Mouse (Mus musculus): ENCODE measurements around the gene Polh.

Gene Polh

DNA sequence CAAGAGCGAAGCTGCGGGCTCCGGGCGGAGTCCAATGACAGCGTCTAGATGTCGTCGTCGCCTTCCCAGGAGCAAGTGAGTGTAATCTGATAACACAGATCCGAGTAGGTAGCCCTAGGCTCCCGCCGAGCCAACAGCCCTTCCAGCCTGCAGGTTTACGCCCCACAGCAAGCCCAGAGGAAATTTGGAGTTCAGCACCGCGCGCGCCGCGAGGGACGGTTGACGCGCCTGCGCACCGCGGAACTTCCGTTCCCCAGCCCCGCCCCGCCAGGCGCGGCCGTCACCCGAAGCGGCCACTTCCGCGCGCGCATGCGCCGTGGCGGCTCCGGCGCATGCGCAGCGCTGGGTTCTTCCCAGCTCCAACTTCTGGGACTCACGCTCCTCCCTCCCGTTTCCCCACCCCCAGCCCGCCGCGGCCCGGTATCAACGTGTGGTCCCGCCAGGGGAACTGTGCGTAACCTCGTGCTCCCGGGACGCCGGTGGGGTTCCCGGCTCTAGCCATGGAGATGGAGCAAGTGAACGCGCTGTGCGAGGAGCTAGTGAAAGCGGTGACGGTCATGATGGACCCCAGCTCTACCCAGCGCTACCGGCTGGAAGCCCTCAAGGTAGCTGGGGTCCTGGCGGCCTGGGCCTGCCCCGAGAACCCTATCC, at the start of gene Polh, which contains the start of gene Xpo5:
Gene Polh, minus strand, starts transcription at position 225 of the 651 bp plus-strand sequence.
Gene Xpo5, plus strand, starts transcription at position 362 of the 651 bp plus-strand sequence.
- peak; percentile 90 for DNase-seq (ENCODE audit: extremely low read depth, low read depth)

DNA sequence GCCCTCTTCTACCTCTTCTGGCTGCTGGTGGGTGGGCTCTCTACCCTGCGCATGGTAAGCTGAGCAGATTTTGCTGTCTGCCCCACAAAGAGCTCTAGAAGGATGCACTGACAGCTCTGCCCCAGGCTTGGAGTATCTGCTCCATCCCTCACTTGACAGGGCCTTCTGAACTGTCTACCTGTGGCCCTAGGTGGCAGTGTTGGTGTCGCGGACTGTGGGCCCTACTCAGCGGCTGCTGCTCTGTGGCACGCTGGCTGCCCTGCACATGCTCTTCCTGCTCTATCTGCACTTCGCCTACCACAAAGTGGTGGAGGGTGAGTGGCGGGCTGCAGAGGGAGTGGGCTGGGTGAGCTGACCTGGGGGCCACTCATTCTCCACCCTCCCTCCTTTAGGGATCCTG, 48.7 kb upstream of the Polh start:
- no peak for DNase-seq (ENCODE audit: extremely low read depth, low read depth)

DNA sequence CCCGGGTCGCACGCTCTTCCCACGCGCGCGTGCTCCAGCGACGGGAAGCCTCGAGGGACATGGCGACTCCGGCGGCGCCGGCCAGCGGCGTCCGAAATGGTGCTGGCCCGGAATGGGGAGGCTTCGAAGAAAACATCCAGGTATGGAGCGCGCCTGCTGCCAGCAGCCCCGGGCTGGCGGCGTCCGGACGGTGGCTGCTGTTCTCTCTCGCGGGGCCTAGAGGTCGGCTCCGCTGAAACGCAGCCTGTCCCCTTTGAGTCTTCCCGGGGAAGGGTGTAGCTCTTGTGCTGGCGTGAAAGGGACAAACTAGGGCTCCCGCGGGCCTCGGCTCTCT, 45.7 kb upstream of the Polh start:
- DNase-seq (ENCODE audit: extremely low read depth, low read depth) = no peak

DNA sequence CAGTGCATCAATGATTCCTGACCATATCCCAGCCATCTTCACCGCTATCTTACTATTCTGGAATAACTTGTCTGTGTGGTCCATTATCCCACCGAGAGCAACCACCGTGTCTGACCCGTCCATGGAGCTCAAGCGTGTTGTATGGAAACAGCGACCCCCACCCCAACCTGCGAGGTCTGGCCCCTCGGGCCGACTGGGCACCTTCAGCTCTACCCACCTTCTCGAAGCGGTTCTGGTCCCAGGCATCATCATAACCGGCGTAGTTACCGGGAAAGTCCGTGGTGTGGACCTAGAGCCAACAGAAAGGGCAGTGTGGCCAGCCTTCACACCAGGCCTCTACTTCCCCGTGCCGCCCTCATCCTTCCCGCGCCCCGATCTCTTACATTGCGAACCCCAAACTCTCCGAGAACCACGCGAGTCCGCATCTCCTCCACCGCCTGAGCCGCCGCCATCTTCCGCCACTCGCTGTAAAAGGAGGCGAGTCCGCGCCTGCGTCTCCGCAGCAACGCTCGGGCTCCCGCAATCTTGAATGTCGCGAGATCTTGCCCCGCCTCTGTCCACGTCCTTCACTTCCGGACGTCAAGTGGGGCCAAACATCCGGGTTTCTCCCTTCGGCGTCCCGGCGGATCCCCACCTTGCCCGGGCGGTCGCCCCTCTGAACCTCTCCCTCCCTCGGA, 45.2 kb upstream of the Polh start, which contains the start of the genes Polr1c and Yipf3:
Gene Polr1c, minus strand, starts transcription at position 543 of the 677 bp plus-strand sequence.
Gene Yipf3, plus strand, starts transcription at position 569 of the 677 bp plus-strand sequence.
- DNase-seq (ENCODE audit: extremely low read depth, low read depth) = peak; percentile 82

DNA sequence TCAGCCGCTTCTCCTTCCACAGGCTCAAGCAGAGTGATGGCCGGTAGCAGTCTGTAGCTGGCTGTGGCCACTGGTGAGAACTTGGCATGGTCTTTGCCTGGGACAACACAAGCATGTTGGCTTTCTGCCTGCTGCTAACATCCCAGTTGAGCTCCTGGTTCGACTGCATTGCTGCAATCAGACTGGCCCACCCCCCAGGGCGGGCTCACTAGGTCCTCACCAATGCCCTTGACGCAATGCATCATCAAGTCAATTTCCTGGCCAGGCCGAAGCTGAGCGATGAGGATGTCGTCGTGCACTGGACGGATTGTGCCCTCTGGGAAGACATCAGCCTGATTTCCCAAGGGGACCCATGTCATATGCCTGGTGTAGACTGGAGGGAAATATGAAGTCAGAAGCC, 42.1 kb upstream of the Polh start:
- no peak for DNase-seq (ENCODE audit: extremely low read depth, low read depth)

DNA sequence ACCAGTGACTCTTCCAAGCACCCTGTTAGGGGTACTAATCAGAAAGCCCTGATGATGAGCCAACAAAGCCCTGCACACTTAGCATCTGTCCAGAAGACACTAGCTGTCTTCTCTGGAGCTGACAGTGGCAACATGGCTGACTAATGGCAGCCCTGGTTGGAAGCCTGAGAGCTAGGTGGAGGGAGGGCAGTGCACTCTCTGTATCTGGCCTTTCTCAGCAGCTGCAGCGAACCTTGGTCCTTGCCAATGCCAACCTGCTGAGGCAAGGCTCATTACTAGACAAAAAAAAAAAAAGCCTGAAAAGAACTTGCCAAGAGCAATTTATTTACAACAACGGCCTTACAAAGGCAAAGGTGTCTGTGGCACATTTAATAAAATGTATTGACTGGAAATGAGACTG, 41.2 kb upstream of the Polh start:
- no peak for DNase-seq (ENCODE audit: extremely low read depth, low read depth)

DNA sequence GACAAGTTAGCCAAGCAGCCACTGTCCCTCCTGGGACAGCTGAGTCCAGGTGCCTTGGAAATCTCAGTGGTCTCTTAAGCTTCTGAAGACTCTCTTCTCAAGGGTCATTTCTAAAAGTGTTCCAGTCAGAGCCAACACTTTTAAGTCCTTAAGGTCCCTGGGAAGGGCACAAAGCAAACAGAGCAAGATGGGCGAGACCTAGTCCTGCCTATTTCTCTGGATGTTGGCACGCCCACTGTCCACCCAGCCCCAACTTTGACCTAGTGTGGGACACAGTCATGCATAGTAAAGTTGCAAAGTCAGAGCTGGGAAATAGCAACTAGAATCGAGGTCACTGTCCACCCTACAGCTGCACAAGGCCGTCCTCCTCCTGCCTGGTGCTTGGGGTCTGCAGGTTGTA, 40.5 kb upstream of the Polh start:
- DNase-seq (ENCODE audit: extremely low read depth, low read depth) = no peak

DNA sequence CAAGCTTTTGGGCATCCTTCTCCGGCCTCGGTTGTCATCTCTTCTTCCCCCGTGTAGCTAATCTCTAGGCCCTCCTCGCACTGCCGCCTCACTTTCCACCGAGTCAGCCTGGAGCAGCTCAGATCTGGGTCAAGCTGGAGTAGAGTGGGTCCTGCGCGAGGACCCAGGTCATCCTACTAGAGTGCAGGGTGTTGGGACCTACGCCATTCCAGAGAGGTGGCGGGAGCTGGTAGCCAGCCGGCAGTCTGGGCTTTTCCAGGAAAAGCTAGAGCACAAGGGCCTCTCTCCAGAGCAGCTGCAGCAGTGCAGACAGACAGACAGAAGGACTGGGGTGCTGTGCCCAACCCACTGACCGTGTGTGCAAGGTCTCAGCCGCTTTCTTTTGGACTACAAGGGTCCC, 39.8 kb upstream of the Polh start:
- no peak for DNase-seq (ENCODE audit: extremely low read depth, low read depth)

DNA sequence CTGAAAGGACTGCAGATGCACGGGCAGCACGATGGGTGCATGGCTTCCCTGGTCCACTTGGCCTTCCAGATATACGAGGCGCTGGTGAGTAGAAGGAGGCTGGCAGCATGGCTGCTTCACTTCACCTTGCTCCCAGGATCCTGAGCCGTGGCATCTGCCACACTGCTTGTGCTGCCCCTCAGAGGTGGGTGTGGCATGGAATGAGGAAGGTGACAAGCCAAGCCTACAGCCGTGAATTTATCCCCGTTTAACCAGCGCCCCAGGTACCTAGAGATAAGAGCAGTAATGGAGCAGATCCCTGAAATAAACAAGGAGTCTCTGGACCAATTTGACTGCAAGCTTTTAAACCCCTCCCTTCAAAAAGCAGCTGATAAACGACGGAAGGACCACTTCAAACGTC, 39.0 kb upstream of the Polh start:
- no peak for DNase-seq (ENCODE audit: extremely low read depth, low read depth)

DNA sequence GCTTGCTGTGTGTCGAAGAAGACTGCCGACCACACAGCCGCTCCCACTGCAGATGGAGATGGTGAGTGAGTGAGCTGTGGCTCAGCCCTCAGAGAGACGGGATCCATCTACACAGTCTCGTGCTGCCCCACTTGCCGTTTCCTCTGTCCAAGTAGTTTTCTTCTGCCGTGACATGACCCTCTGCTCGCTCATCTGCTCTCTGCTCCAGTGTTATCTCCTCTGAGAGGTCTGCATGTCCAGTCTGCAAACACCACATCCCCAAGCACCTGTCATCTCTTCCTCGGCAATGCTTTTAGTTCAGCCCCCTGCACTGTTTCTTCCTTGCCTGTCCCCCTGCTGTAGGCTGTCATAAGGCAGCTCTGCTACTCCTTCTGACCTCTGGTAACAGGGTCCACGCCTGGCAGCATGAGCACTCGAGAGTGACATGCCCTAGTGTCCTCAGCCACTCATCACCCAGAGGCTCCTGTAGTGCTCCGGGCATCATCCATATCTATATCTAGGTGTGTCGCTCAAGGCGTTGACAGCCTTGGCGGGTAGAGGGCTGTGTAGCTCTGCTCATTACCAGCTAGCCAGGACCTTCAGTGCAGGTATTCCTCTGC, 37.2 kb upstream of the Polh start:
- no peak for DNase-seq (ENCODE audit: extremely low read depth, low read depth)

DNA sequence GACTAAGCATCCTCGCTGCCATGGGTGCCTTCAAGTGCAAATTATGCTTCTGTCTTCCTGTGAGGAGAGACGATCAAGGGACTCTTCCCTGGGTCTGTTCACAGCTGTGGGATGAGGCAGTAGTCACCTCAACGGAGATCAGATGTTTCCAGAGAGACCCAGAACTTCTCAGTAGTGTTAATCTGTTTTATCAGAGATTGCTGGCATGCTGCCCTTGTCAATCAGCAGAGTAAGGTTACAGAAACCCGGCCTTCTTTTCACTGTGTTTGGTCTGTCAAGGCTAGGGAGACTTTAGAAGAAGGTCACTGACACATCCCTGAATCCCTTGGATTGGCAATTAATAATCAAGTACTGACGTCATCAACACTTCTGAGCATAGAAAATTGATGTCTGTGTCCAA, 35.0 kb upstream of the Polh start:
- DNase-seq (ENCODE audit: extremely low read depth, low read depth) = no peak

DNA sequence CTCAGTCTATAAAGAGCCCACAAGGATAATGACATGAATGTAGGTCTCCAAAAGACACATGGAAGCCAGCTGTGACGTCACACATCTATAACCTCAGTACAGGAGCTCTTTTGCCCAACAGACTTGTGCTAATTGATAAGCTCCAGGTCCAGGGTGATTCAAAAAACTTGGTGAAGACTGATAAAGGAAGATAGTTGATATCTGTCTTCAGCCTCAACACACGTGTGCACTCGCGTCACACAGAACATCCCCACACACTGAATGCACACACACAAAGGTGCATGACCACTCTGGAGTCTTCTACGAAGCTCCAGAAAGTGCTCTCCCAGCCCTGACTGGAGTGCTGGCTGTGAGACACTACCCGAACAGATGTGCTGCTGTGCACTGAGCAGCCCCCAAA, 34.6 kb upstream of the Polh start:
- DNase-seq (ENCODE audit: extremely low read depth, low read depth) = no peak

DNA sequence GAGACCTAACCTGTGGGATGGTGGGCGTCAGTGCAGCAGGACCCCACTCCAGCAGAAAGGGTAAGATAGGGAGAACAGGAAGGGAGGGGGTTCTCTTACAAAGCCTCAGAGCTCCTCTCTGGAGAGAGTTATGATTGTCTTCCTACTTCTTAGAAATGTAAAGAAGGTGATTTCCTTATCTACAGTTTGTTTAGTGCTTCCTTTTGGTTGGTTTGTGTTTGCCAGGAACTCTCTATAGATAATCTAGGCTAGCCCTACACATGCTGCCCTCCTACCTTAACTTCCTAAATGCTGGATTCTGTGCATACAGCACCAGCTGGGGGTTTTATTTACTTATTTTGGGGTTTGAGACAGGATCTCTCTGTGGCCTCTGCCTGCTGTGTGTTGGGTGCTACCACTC, 33.6 kb upstream of the Polh start:
- no peak for DNase-seq (ENCODE audit: extremely low read depth, low read depth)

DNA sequence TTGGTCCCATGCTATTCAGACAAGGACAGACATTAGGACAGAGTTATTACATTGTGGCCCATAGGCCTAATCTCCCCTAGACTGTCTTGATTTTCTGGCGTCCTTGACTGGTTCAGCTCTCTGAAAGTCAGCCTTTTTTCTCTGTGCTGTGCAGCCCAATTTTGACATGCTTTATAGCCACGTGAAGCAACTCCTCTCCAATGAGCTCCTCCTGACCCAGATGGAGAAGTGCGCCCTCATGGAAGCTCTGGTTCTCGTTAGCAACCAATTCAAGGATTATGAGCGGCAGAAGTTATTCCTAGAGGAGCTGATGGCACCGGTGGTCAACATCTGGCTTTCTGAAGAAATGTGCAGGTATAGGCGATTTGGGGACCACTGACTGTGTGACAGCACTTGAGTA, 25.1 kb upstream of the Polh start:
- no peak for DNase-seq (ENCODE audit: extremely low read depth, low read depth)

DNA sequence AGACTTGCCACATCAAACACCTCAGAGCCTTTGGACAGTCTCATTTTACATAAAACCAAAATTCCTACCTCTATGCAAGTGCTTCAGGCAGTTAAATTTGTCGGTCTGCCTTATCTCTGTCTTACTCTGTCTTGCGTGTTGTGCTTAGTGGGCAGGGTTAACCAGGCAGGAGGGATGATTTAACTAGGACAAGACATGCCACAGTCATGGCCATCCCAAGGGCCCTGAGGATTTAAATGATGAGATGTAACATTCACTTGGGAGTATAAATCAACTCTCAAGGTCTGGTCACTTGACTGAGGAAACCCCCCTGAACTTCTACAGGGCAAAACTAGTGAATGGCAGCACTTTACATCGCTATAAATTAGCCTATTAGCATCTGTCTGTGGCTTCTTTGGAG, 19.2 kb upstream of the Polh start:
- no peak for DNase-seq (ENCODE audit: extremely low read depth, low read depth)

DNA sequence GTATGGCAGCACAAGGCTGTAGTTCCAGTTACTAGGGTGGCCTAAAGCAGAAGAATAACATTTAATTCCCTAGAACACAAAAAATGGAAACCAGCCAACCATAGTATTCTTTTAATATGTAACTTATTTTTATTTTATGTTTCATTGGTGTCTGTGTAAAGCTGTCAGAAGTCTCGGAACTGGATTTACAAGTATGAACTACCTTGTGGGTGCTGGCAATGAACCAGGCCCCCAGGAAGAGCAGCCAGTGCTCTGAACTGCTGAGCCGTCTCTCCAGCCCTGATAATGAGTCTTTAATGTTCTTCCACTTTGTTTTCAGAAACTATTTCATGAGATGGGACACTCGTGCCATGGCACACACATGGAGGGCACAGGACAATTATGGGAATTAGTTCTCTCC, 8.1 kb upstream of the Polh start:
- no peak for DNase-seq (ENCODE audit: extremely low read depth, low read depth)

DNA sequence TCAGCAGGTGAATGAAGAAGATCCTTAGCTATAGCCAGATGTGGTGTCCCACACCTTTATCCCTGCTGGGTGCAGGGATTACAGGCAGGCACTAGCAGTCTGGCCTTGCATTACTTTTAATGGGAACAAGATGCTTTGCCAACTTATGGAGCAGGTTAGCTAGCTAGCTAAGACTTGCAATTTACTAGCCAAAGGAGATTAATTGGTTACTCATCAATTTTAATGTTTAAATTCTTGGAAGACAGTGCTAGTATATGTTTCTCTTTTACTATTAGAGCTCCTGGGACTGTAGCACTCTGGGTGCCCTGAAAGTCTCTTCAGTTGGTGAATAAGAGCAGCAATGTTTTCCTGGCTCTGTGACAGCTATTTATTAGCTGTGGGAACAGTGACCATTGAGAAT, 4.2 kb upstream of the Polh start:
- DNase-seq (ENCODE audit: extremely low read depth, low read depth) = no peak

DNA sequence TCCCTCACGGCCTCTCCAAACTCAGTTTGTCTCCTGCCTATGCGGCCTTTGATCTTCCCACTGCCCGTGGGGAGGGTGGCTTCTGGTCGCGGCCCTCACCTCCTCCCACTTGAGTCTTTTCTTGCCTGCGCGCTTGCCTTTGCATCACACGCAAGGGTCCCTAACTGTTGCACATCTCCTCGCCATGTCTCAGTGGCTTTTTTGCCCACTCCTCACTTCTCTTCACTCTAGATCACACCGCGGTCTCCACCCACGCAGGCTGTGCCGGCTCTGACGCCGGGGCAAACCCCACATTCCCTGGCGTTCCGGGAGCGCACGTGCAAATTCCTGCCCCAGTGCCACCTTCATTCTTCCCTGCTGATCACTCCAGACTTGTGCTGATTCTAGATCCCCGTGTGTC, 633 bp upstream of the Polh start:
- DNase-seq (ENCODE audit: extremely low read depth, low read depth) = no peak

DNA sequence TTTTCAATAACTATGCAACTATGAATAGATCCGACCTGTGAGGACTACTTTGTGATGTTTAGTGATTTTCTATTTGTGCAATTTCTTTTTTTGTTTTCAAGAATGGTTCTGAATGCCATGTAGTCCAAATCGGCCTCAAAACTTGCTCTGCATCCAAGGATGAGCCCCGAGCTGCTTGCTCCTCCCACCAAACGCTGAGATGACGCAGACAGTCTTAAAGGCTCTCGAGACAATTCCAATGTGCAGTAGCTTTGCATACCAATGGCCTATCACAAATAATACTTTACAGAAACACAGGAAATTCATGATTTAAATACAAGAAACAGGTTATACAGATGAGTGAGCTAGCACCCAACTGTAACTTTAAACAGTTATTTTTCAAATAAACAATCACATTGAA, 1.3 kb downstream of the Polh start:
- DNase-seq (ENCODE audit: extremely low read depth, low read depth) = peak; percentile 54

DNA sequence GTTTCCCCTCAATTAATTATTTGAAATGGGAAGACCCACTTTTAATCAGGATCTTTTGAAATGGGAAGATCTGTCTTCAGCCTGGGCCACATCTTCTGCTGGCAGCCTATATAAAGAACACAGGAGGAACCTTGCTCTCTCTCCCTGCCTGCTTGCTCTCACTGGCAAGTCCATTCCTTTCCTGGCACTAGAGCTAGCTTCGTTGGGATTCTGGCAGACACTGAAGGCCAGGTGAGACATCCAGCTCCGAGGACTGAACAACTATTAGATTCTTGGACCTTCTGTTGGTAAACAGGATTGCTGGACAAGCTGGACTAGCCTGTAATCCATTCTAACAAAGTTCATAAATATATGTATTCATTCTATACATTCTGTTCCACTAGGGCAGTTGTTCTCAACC, 13.6 kb downstream of the Polh start:
- DNase-seq (ENCODE audit: extremely low read depth, low read depth) = no peak

DNA sequence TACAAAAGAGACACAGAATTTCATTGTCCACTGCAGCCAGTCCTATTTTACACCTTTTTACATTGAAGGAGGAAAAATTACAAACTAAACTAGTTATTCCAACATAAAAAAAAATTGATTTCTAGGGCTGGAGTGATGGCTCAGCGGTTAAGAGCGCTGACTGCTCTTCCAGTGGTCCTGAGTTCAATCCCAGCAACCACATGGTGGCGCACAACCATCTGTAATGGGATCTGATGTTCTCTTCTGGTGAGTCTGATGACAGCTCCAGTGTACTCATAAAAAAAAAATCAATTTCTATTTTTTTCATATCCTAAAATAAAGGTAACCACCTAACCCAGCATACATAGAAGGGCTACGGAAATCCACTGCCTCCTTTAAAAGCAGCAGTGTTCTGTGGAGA, 20.2 kb downstream of the Polh start:
- DNase-seq (ENCODE audit: extremely low read depth, low read depth) = no peak

DNA sequence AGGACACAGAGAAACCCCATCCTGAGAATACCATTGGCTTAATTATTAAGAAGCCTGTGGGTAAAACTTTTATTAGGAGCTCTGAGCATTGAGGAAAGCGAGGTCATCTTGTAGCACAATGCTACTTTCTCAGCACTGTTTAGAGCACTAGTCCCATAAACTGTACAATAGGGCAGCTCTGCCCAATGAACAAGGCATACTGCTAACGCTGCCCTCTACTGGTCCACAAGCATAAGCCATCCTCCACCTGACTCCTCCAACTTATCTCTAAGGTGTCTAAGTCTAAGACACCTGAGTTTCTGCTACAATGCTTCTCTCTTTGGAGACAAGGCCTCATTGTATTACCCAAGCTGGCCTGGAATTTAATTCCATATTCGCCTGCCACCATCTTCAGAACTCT, 31.9 kb downstream of the Polh start:
- DNase-seq (ENCODE audit: extremely low read depth, low read depth) = no peak

DNA sequence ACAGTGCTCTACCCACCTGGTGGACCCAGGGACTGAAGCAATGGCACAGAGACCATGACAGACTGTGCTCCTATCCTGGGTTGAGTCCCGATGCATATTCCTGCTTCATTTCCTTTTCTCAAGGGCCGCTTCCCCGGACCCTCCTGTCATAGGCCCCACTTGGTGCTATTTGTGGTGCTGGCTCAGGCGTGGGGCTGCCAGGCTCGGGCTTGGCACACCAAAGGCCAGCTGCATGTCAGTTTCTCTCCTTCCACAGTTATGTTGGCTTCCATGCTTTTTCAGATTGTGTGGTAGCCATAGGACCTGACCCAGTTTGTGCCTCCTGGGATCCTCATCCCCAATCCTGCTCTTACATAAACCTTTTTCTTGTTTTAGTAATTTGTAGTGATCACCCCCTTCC, 33.7 kb downstream of the Polh start:
- no peak for DNase-seq (ENCODE audit: extremely low read depth, low read depth)

All from MEL-GATA-1-ER (cell line).